Mouse (Mus musculus) gastrocnemius, postnatal 14 days (tissue): ENCODE measurements around the gene Chrnb1. TPM values are rescaled to one million over a fixed set of nuclear protein-coding genes. Genes with fewer than 3 reads are reported as not detected.

Experiments
- DNase-seq: peaks from one replicate; pipeline ENCODE4 v3.0.0; 2021; ENCODE audit warnings: mixed read lengths
- intact Hi-C: fragments of 180-260 bp; cut with DNase I; formaldehyde crosslinking; loops from one replicate; pipeline ENCODE4 v1.15.1; 2025; ENCODE audit warnings: low total_unique reads
- total RNA-seq, 2 experiments: library from RNA; stranded (reverse); gene quantifications; 2 replicates each; pipeline ENCODE4 v1.2.3; 2021

Chrnb1 gene
- total RNA-seq, 2 experiments from 2014 or later: 75.5 to 80.7 TPM

- intact Hi-C loops: no loop called here
- DNase-seq: peak; percentile 97
These were observed 37.2 kb downstream of the Chrnb1 start, which contains the start of gene Polr2a for GRCm38 (mm10) chr11:69758478-69758970. Gene Polr2a (minus strand): TSS chr11:69758637.

- intact Hi-C loops: no loop called here
These were observed 37.7 kb downstream of the Chrnb1 start for GRCm38 (mm10) chr11:69758090-69758456.

GRCm38 (mm10) chr11:69757303-69758089, 38.2 kb downstream of the Chrnb1 start:
- DNase-seq: no peak
- intact Hi-C loops: no loop called here

More at GRCm38 (mm10) chr11:69758090-69758456, 37.7 kb downstream of the Chrnb1 start:
- DNase-seq: peak; percentile 97

- intact Hi-C loops: loop anchor here (5.0 kb wide), 1 partner anchor 62 kb away; no protein-coding TSS in a partner anchor
- no peak for DNase-seq
These were observed 41.0 kb downstream of the Chrnb1 start for GRCm38 (mm10) chr11:69754701-69755100.

GRCm38 (mm10) chr11:69754233-69754632, 41.5 kb downstream of the Chrnb1 start:
- no peak for DNase-seq
- intact Hi-C loops: loop anchor here (5.0 kb wide), 1 partner anchor 62 kb away; no protein-coding TSS in a partner anchor

GRCm38 (mm10) chr11:69752686-69753085, 43.1 kb downstream of the Chrnb1 start:
- intact Hi-C loops: loop anchor here (5.0 kb wide), 1 partner anchor 60 kb away; no protein-coding TSS in a partner anchor
- DNase-seq: no peak

- intact Hi-C loops: loop anchor here (5.0 kb wide), 1 partner anchor 59 kb away; no protein-coding TSS in a partner anchor
- DNase-seq: no peak
These were observed 44.1 kb downstream of the Chrnb1 start for GRCm38 (mm10) chr11:69751635-69752034.

Other genes with a start within 250 kb of the Chrnb1 start
- gene Dnah2, start 246.8 kb downstream of the Chrnb1 start, total RNA-seq: under 1 TPM; 0.06 to 0.07 TPM
- 1 to 10 TPM in 1 of 2 experiments, under 1 TPM in 1; 0.71 to 1.3 TPM for gene Efnb3, start 235.7 kb downstream of the Chrnb1 start, total RNA-seq
- 1 to 10 TPM; 3.5 to 4.0 TPM for gene Wrap53, start 215.7 kb downstream of the Chrnb1 start, total RNA-seq
- gene Trp53, start 215.6 kb downstream of the Chrnb1 start, total RNA-seq: 10 to 100 TPM; 15.2 to 22.7 TPM
- gene Atp1b2, start 190.0 kb downstream of the Chrnb1 start, total RNA-seq: 100 to 1,000 TPM; 384 to 403 TPM
- under 1 TPM; 0.38 to 0.47 TPM for gene Shbg, start 178.0 kb downstream of the Chrnb1 start, total RNA-seq
- 1 to 10 TPM; 4.9 to 5.0 TPM for gene Sat2, start 173.9 kb downstream of the Chrnb1 start, total RNA-seq
- 10 to 100 TPM; 55.3 to 66.5 TPM for gene Fxr2, start 163.0 kb downstream of the Chrnb1 start, total RNA-seq
- not detected for gene Sox15, start 140.6 kb downstream of the Chrnb1 start, total RNA-seq
- 10 to 100 TPM; 11.8 to 12.1 TPM for gene Mpdu1, start 133.3 kb downstream of the Chrnb1 start, total RNA-seq
- gene Cd68, start 129.8 kb downstream of the Chrnb1 start, total RNA-seq: 1 to 10 TPM; 4.0 to 4.6 TPM
- gene Eif4a1, start 123.5 kb downstream of the Chrnb1 start, total RNA-seq: 100 to 1,000 TPM; 141 to 170 TPM
- gene Senp3, start 113.9 kb downstream of the Chrnb1 start, total RNA-seq: 10 to 100 TPM; 22.4 to 23.2 TPM
- 1 to 10 TPM; 1.3 to 1.8 TPM for gene Tnfsf13, start 110.2 kb downstream of the Chrnb1 start, total RNA-seq
- 10 to 100 TPM; 14.0 to 14.8 TPM for gene Tnfsf12, start 100.1 kb downstream of the Chrnb1 start, total RNA-seq
- 1 to 10 TPM; 2.2 to 3.0 TPM for gene Tnfsfm13, start 99.8 kb downstream of the Chrnb1 start, total RNA-seq
- gene Polr2a, start 37.3 kb downstream of the Chrnb1 start, total RNA-seq: 10 to 100 TPM; 36.4 to 39.1 TPM
- gene Slc35g3, start 34.0 kb downstream of the Chrnb1 start, total RNA-seq: not detected
- 10 to 100 TPM; 18.2 to 21.3 TPM for gene Zbtb4, start 30.0 kb downstream of the Chrnb1 start, total RNA-seq
- 1 to 10 TPM; 6.6 to 8.0 TPM for gene Fgf11, start 5.9 kb upstream of the Chrnb1 start, total RNA-seq
- under 1 TPM; 0.16 to 0.27 TPM for gene Tmem102, start 9.7 kb upstream of the Chrnb1 start, total RNA-seq
- gene Gm39566, start 19.4 kb upstream of the Chrnb1 start, total RNA-seq: not detected
- not detected for gene Spem2, start 22.5 kb upstream of the Chrnb1 start, total RNA-seq
- gene Spem1, start 26.2 kb upstream of the Chrnb1 start, total RNA-seq: not detected
- 1 to 10 TPM; 6.8 to 7.4 TPM for gene Nlgn2, start 41.8 kb upstream of the Chrnb1 start, total RNA-seq
- 100 to 1,000 TPM; 104 to 108 TPM for gene Tmem256, start 42.6 kb upstream of the Chrnb1 start, total RNA-seq
- 10 to 100 TPM; 16.5 to 22.4 TPM for gene Plscr3, start 50.4 kb upstream of the Chrnb1 start, total RNA-seq
- under 1 TPM in 1 of 2 experiments, not detected in 1; 0.10 TPM for gene Tnk1, start 62.8 kb upstream of the Chrnb1 start, total RNA-seq
- gene Tmem95, start 82.1 kb upstream of the Chrnb1 start, total RNA-seq: not detected
- gene Kctd11, start 85.5 kb upstream of the Chrnb1 start, total RNA-seq: 1 to 10 TPM; 2.0 TPM
- under 1 TPM; 0.33 to 0.55 TPM for gene Acap1, start 99.6 kb upstream of the Chrnb1 start, total RNA-seq
- gene 2810408A11Rik, start 105.0 kb upstream of the Chrnb1 start, total RNA-seq: under 1 TPM; 0.62 to 0.84 TPM
- gene Neurl4, start 105.1 kb upstream of the Chrnb1 start, total RNA-seq: 10 to 100 TPM; 27.2 to 29.1 TPM
- gene Gps2, start 117.9 kb upstream of the Chrnb1 start, total RNA-seq: 10 to 100 TPM; 21.8 to 24.2 TPM
- 100 to 1,000 TPM; 567 to 637 TPM for gene Eif5a, start 126.0 kb upstream of the Chrnb1 start, total RNA-seq
- 1 to 10 TPM; 2.1 to 4.3 TPM for gene Ybx2, start 139.9 kb upstream of the Chrnb1 start, total RNA-seq
- gene Slc2a4, start 152.2 kb upstream of the Chrnb1 start, total RNA-seq: 100 to 1,000 TPM; 158 to 236 TPM
- gene Cldn7, start 168.8 kb upstream of the Chrnb1 start, total RNA-seq: under 1 TPM in 1 of 2 experiments, not detected in 1; 0.72 TPM
- 100 to 1,000 TPM; 185 to 209 TPM for gene Ctdnep1, start 185.2 kb upstream of the Chrnb1 start, total RNA-seq
- 10 to 100 TPM; 43.0 to 52.9 TPM for gene Elp5, start 186.6 kb upstream of the Chrnb1 start, total RNA-seq
- 100 to 1,000 TPM; 170 to 180 TPM for gene Gabarap, start 195.2 kb upstream of the Chrnb1 start, total RNA-seq
- 10 to 100 TPM; 20.4 to 20.7 TPM for gene Phf23, start 199.8 kb upstream of the Chrnb1 start, total RNA-seq
- gene Dvl2, start 204.7 kb upstream of the Chrnb1 start, total RNA-seq: 1 to 10 TPM; 5.1 to 7.8 TPM
- gene Acadvl, start 219.5 kb upstream of the Chrnb1 start, total RNA-seq: 100 to 1,000 TPM; 266 to 408 TPM
- 1 to 10 TPM; 8.7 to 9.2 TPM for gene Dlg4, start 221.0 kb upstream of the Chrnb1 start, total RNA-seq